Mouse (Mus musculus) bone marrow macrophage, adult 2 months (primary cell): ENCODE results near the gene Cox8b. TPM values are rescaled to one million over a fixed set of nuclear protein-coding genes. Genes with fewer than 3 reads are reported as not detected.

Experiments used
- H3K27ac ChIP-seq: 2 replicates; pipeline ENCODE4 v1.5.1; 2012; ENCODE audit warnings: low read depth, low read length; ENCODE audit not compliant: insufficient read depth
- H3K4me1 ChIP-seq: 2 replicates; pipeline ENCODE4 v1.6.1; 2012; ENCODE audit warnings: low read length; ENCODE audit not compliant: control insufficient read depth, insufficient read depth
- H3K4me3 ChIP-seq: 2 replicates; pipeline ENCODE4 v1.5.1; 2012; ENCODE audit warnings: mild to moderate bottlenecking, low read length, moderate library complexity; ENCODE audit not compliant: insufficient read depth
- CTCF ChIP-seq: IDR thresholded peaks from 2 replicates; pipeline ENCODE4 v1.5.1; 2012; ENCODE audit warnings: low read depth, mild to moderate bottlenecking, low read length, moderate library complexity
- POLR2A ChIP-seq: IDR thresholded peaks from 2 replicates; pipeline ENCODE4 v1.6.1; 2012; ENCODE audit warnings: mild to moderate bottlenecking, low read depth, low read length, borderline replicate concordance
- polyA plus RNA-seq: library from polyadenylated mRNA; stranded (reverse); fragments of >200 nt; gene quantifications from 2 replicates; pipeline ENCODE4 v1.2.4, GENCODE M21; 2012; ENCODE audit not compliant: missing spikeins, insufficient read depth, insufficient read length

The Cox8b gene
- polyA plus RNA-seq, 1 experiment = 2.2 TPM

GRCm38 (mm10) chr7:140939669-140940171 is 39.5 kb upstream of the Cox8b start:
- H3K4me1 ChIP-seq = peaks cover 21% of the 10 kb centered on the region

GRCm38 (mm10) chr7:140938896-140939295 is 38.6 kb upstream of the Cox8b start:
- Histone ChIP-seq H3K4me1 (peaks cover 21% of the 10 kb centered on the region), H3K27ac (no peak overlapping the region), H3K4me3 (no peak overlapping the region)
- TF ChIP-seq CTCF (no peak), POLR2A (no peak)

More at GRCm38 (mm10) chr7:140939669-140940171, 39.5 kb upstream of the Cox8b start:
- H3K27ac ChIP-seq = no peak overlapping the region
- TF ChIP-seq POLR2A (no peak), CTCF (no peak)
- no peak overlapping the region for H3K4me3 ChIP-seq

- Histone ChIP-seq H3K4me1 (peaks cover 21% of the 10 kb centered on the region), H3K27ac (no peak overlapping the region), H3K4me3 (no peak overlapping the region)
- TF ChIP-seq CTCF (no peak), POLR2A (no peak)
Measured at GRCm38 (mm10) chr7:140938436-140938835, 38.2 kb upstream of the Cox8b start.

- no peak overlapping the region for H3K4me3 ChIP-seq
- H3K4me1 ChIP-seq = no peaks in the 10 kb centered on the region
- TF ChIP-seq CTCF = no peak
- TF ChIP-seq POLR2A = no peak
- no peak overlapping the region for H3K27ac ChIP-seq
Measured at GRCm38 (mm10) chr7:140927181-140927580, 26.9 kb upstream of the Cox8b start.

- Histone ChIP-seq H3K27ac (no peak overlapping the region), H3K4me1 (peaks cover 2% of the 10 kb centered on the region; the same call in 1 of the 2 replicates), H3K4me3 (no peak overlapping the region)
- TF ChIP-seq CTCF = no peak
- no peak for TF ChIP-seq POLR2A
Measured at GRCm38 (mm10) chr7:140923070-140923775, 23.0 kb upstream of the Cox8b start.

- H3K4me3 ChIP-seq = peak overlapping the region; percentile 45
- TF ChIP-seq CTCF = no peak
- no peak for TF ChIP-seq POLR2A
- H3K27ac ChIP-seq = no peak overlapping the region
- H3K4me1 ChIP-seq = peaks cover 3% of the 10 kb centered on the region; the same call in 1 of the 2 replicates
Measured at GRCm38 (mm10) chr7:140922398-140923069, 22.3 kb upstream of the Cox8b start.

- no peak for TF ChIP-seq CTCF
- TF ChIP-seq POLR2A = no peak
- Histone ChIP-seq H3K4me1 (peaks cover 5% of the 10 kb centered on the region), H3K4me3 (no peak overlapping the region), H3K27ac (no peak overlapping the region)
Measured at GRCm38 (mm10) chr7:140921225-140921975, 21.2 kb upstream of the Cox8b start.

GRCm38 (mm10) chr7:140920418-140921029 is 20.3 kb upstream of the Cox8b start, which contains the start of gene Nlrp6:
Gene Nlrp6, plus strand, starts transcription at chr7:140920902.
- Histone ChIP-seq H3K4me3 (no peak within 1 kb of the TSS), H3K27ac (no peak within 1 kb of the TSS), H3K4me1 (peaks cover 5% of the 10 kb centered on the region)
- TF ChIP-seq CTCF (no peak), POLR2A (no peak)

GRCm38 (mm10) chr7:140919911-140920310 is 19.7 kb upstream of the Cox8b start:
- TF ChIP-seq POLR2A (no peak), CTCF (no peak)
- Histone ChIP-seq H3K4me3 (no peak overlapping the region), H3K27ac (no peak overlapping the region), H3K4me1 (peaks cover 5% of the 10 kb centered on the region)
